Mouse (Mus musculus) T-helper 17 cell (primary cell): Measurements from ENCODE around the gene Psme2.

Experiments
- in situ Hi-C, 2 experiments: fragments of 300-600 bp; cut with MboI, MseI; formaldehyde crosslinking; loops; 1 replicate in 1 of 2; 2 replicates in 1 of 2; pipeline ENCODE4 v1.15.1; 2025; ENCODE audit warnings: high pct_unique_total_duplicates in 2 of 2

Gene Psme2

DNA sequence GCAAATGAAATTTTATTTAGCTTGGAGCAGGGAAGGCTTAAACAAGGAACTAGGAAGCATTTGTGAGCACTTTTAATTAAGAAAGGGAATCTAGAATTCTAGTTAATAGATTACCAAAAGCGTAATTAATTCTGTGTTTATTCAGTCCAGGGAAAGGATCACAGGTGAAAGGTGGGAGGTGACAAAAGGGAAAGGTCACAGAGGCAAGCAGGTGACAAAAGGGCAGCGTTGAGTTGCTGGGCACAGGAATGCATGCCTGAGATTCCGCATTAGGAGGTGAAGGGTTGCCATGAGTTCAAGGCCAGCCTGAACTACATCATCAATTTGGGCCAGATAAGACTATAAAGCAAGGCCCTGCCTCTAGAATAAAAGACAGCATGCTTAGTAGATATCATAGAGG lies 23.4 kb downstream of the Psme2 start:
- in situ Hi-C loops: no loop called here

DNA sequence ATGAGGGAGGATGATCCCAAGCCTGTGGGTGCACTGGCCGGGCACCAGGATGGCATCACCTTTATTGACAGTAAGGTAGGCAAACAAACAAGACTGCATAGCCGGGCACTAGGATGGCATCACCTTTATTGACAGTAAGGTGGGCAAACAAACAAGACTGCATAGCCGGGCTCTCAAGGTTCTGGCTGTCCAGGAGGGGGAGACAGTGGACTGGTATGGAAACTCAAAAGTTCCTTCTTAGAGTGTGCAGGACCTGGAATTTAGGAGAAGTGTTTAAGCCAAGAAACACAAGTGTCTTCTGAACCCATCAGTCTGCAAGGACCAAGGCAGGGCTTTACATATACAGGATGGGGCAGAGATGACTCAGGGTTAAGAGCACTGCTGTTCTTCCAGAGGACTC lies 25.2 kb downstream of the Psme2 start:
- in situ Hi-C loops: no loop called here

GRCm38 (mm10) chr14:55563249-55563648 lies 27.7 kb downstream of the Psme2 start:
- in situ Hi-C loops: no loop called here

DNA sequence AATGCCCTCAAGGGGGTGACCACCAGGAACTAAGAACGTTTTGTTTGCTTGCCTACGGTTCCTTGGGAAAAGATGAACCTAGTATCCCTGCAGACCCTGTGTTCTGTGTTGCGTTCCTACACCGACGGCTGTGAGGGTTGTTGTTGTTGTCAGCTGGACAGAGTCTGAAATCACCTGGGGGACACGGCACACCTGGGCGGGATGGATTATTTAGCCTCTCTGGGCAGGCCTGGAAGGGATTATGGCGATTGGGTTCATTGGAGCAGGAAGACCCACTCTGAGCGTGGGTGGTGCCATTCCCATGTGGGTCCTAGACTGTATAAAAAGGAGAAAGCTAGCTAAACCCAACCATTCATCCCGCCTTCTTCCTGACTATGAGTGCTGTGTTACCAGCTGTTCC lies 29.1 kb downstream of the Psme2 start:
- in situ Hi-C loops: no loop called here

GRCm38 (mm10) chr14:55560202-55561073 lies 30.5 kb downstream of the Psme2 start, which contains the start of gene A730061H03Rik:
A730061H03Rik (minus strand) TSS chr14:55560406.
- in situ Hi-C loops: no loop called here

DNA sequence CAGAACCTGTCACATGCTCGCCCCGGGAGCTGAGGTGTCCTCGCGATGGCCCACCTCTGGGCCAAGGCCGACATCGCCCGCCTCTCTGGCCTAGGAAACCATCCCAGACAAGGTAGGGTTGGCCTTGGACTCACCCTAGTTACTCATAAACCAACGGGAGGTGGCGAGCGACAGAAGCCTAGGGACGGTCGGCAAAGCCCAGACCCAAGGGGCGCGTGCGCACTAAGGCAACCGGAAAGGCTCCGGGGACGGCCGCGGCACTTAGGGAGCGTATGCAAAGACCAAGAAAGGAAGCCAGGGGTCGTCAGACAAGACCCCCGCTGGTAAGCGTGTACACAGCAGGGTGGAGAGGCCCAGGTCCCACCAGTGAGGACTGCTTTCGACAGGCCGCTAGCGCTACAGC lies 31.1 kb downstream of the Psme2 start, which contains the start of gene Dcaf11:
Gene Dcaf11, plus strand, starts transcription at position 208 of the 403 bp plus-strand sequence.
- in situ Hi-C loops: no loop called here

DNA sequence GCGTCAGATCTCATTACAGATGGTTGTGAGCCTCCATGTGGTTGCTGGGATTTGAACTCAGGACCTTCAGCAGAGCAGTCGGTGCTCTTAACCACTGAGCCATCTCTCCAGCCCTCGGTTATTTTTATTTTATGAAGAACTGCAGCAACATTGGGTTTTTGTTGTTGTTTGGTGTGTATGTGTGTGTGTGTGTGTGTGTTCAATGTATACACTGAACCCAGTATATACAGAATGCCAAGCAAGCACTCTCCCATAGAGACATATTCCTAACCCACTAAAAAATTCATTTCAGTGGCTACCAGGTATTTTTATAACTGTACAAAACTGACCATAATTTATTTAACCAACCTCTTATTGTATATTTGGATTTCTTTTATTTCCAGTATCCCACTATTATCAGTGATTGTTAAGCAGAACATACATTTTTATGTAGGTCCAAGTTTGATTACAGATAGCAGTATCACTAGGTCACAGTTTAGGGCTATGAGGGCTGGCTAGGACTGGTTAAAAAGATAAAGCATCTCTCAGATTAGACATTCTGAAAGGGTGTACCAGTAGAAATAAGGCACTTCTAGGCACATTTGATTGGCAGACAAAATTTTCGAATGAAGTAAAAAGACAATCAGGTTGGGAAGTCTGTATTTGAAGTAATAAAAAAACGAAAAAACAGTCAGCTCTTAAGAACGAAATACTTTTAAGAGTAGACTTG lies 32.0 kb downstream of the Psme2 start:
- in situ Hi-C loops: no loop called here

DNA sequence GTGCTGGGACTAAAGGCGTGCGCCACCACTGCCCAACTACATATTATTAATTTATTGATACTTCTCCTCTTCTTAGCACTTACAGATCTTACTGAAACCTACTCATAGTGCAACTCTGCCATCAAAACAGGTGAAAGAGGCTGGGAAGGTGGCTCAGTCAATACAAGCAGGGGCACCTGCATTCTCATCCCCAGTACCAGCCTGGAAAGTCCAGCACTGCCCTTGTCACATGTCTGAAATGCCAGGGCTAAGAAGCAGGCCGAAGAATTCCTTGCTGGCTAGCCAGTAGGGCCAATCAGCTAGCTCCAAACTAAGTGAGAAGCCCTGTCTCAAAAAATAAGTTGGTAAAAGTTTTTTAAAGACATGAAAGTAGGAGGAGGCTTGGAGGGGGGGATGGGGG lies 33.3 kb downstream of the Psme2 start:
- in situ Hi-C loops: no loop called here

- in situ Hi-C loops: no loop called here
Measured at GRCm38 (mm10) chr14:55557003-55557402, 33.9 kb downstream of the Psme2 start.

GRCm38 (mm10) chr14:55555788-55556187 lies 35.1 kb downstream of the Psme2 start:
- in situ Hi-C loops: no loop called here

DNA sequence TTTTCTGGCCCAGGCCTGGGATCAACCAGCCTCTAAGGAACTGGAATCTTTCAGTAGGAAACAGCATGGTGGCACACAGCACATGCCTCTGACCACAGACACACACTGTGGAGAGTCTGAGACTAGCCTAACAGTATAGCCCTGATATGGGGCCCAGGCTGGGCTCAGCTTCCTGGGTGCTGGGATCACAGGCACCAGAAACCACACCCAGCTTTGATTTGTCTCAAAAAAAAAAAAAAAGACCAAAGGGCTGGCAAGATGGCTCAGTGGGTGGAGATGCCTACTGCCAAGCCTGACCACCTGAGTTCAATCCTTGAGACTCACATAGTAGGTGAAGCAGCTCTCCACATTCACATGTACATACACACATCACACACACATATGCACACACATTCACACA lies 36.3 kb downstream of the Psme2 start:
- in situ Hi-C loops: no loop called here

DNA sequence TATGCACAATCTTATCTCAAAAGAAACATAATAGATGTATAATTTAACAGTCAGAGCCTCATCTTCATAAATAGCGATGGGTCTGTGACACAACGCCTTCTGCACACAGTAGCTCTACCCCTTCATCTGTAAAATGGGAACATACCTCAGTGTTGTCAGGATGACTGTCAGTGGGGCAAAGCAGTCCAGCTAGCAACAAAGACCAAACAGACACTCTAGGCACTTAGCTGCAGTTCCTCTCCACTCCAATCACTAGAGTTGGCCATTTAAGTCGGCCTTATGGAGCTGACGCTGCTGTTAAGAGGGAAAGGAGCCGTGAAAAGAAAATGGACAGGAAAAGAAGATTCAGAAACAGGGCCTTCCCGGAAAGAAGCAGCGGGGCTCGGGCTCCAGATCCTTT lies 39.1 kb downstream of the Psme2 start:
- in situ Hi-C loops: no loop called here

GRCm38 (mm10) chr14:55551347-55551746 lies 39.6 kb downstream of the Psme2 start:
- in situ Hi-C loops: no loop called here

DNA sequence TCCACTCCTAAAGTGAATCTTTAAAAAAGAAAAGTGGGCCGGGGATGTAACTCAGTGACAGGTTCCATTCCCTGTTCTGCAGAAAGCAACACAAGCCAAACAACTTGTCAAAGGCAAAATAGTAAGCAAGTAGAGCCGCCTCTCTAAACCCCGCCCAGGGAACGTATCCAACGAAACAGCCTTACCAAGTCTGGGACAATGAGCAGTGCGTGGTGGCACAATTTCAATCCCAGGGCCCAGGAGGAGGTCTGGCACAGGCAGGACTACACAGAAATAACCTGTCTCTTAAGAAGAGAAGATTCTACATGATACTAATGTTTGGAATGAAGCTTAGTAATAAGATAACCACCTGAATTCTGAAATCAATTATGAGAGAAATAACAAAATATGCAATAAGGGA lies 40.7 kb downstream of the Psme2 start:
- in situ Hi-C loops: no loop called here

DNA sequence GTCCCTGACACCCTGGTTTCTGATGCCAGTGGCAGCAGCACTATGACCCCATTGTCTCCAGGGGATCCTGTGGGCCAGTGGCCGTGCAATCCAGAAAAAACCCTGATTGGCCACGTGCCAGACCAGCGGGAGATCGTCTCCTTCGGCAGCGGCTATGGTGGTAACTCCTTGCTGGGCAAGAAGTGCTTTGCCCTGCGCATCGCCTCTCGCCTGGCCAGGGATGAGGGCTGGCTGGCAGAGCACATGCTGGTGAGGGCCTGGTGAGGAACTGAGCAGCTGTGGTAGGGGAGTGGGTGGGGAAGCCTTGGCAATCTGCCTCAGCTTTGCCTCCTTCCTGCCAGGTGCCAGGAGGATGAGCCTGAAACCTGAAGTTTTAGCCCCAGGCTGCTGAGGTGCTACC lies 46.6 kb downstream of the Psme2 start:
- in situ Hi-C loops: no loop called here

- in situ Hi-C loops: no loop called here
Measured at GRCm38 (mm10) chr14:55542268-55542667, 48.6 kb downstream of the Psme2 start.

DNA sequence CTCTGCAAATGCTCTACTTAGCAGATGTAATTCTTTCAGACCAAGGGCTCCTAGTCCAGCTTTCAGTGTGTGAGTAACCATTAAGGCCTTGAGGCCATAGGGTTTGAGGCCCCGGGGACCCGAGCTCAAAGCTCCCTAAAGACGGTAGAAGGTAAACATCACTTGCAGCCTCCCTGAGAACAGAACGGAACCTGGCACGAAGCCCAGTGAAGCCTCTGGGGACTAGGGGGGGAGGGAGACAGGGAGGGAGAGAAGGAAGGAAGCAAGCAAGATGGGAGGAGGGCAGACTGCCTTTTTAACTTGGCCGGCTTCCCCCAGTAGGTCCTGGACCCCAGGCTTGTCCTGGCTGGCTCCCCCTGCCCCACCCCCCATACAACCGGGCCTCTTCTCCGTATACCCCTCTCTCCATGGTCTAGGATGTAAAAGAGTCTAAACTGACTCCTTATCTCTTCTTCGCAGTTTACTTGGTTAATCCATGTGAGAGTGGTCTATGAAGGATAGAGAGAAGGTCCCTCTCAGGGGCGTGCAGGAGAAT lies 50.1 kb downstream of the Psme2 start:
- in situ Hi-C loops: no loop called here

- in situ Hi-C loops: no loop called here
Measured at GRCm38 (mm10) chr14:55540067-55540786, 50.7 kb downstream of the Psme2 start, which contains the start of gene Pck2. Pck2 (plus strand) TSS chr14:55540266.
